Mouse (Mus musculus) neural tube, embryonic 15.5 days (tissue): ENCODE measurements around the gene Krcc1. TPM values are rescaled to one million over a fixed set of nuclear protein-coding genes. Genes with fewer than 3 reads are reported as not detected.
"Not testable (repeated sequence)": the region's sequence is repeated elsewhere in the genome, so short reads cannot be mapped to it uniquely, and the experiment has no call there.

Experiments used
- ATAC-seq: fragments of 200-750 bp; cut with Nextera tagmentation; 2 replicates; pipeline ENCODE4 v1.8.0; 2017; ENCODE audit warnings: mild to moderate bottlenecking, moderate TSS enrichment, moderate library complexity; ENCODE audit not compliant: low FRiP score
- H3K27ac ChIP-seq: fragments of 300-500 bp; sonication (generic); replicated peaks from 2 replicates; pipeline ENCODE4 v1.5.1; 2015; ENCODE audit warnings: mild to moderate bottlenecking, inconsistent platforms
- H3K27me3 ChIP-seq: fragments of 300-500 bp; sonication (generic); replicated peaks from 2 replicates; pipeline ENCODE4 v1.6.1; 2015; ENCODE audit warnings: inconsistent platforms
- H3K36me3 ChIP-seq: fragments of 300-500 bp; sonication (generic); 2 replicates; pipeline ENCODE4 v1.6.1; 2015; ENCODE audit warnings: inconsistent platforms
- H3K4me1 ChIP-seq: fragments of 300-500 bp; sonication (generic); 2 replicates; pipeline ENCODE4 v1.6.1; 2015; ENCODE audit warnings: inconsistent platforms
- H3K4me2 ChIP-seq: fragments of 300-500 bp; sonication (generic); 2 replicates; pipeline ENCODE4 v1.6.1; 2015; ENCODE audit warnings: inconsistent platforms, mild to moderate bottlenecking, moderate library complexity
- H3K4me3 ChIP-seq: fragments of 300-500 bp; sonication (generic); replicated peaks from 2 replicates; pipeline ENCODE4 v1.5.1; 2015; ENCODE audit warnings: mild to moderate bottlenecking, inconsistent platforms
- H3K9ac ChIP-seq: fragments of 300-500 bp; sonication (generic); replicated peaks from 2 replicates; pipeline ENCODE4 v1.6.1; 2015; ENCODE audit warnings: mild to moderate bottlenecking, inconsistent platforms
- H3K9me3 ChIP-seq: fragments of 300-500 bp; sonication (generic); replicated peaks from 2 replicates; pipeline ENCODE4 v1.6.1; 2016; ENCODE audit warnings: inconsistent platforms
- WGBS: fragments of 180-500 bp; shearing (Covaris S2); methylation state at CpG from one replicate; pipeline ENCODE4 v1.1.7; 2015; ENCODE audit warnings: mixed read lengths; 5-methylcytosine and 5-hydroxymethylcytosine counted together
- polyA plus RNA-seq: library from polyadenylated mRNA; unstranded; fragments of >200 nt; fragmentation: Nextera tagmentation; extraction: Ambion mirVana; gene quantifications from 2 replicates; pipeline ENCODE4 v1.2.1, GENCODE M21; 2015

The Krcc1 gene
- polyA plus RNA-seq, 1 experiment from 2014 or later = 17.2 TPM

GRCm38 (mm10) chr6:71267603-71268002, 3.9 kb upstream of the Krcc1 start:
- peaks cover 11% of the 10 kb centered on the region for H3K4me1 ChIP-seq
- not testable (repeated sequence) for H3K4me2 ChIP-seq, H3K9me3 ChIP-seq, H3K27me3 ChIP-seq, H3K36me3 ChIP-seq, H3K9ac ChIP-seq, H3K27ac ChIP-seq, H3K4me3 ChIP-seq, ATAC-seq
- 75% methylated on average over 7 of the region's 7 CpGs for WGBS

- H3K9me3 ChIP-seq = no peaks in the 10 kb centered on the region
- H3K4me1 ChIP-seq = peaks cover 15% of the 10 kb centered on the region
- no peaks in the 10 kb centered on the region for H3K27me3 ChIP-seq
- no peak overlapping the region for H3K9ac ChIP-seq
- no peak overlapping the region for H3K27ac ChIP-seq
- H3K36me3 ChIP-seq = no peaks in the 10 kb centered on the region
- ATAC-seq = no peak
- H3K4me2 ChIP-seq = no peak overlapping the region
- WGBS = 65% methylated on average over 7 of the region's 7 CpGs
- no peak overlapping the region for H3K4me3 ChIP-seq
Measured at GRCm38 (mm10) chr6:71268929-71269685, 2.4 kb upstream of the Krcc1 start.

- H3K4me2 ChIP-seq, H3K4me3 ChIP-seq, ATAC-seq, H3K27ac ChIP-seq, H3K9me3 ChIP-seq, H3K9ac ChIP-seq, H3K27me3 ChIP-seq, H3K36me3 ChIP-seq: not testable (repeated sequence)
- peaks cover 15% of the 10 kb centered on the region for H3K4me1 ChIP-seq
- WGBS = 94% methylated on average over 6 of the region's 6 CpGs
Measured at GRCm38 (mm10) chr6:71269686-71270050, 1.8 kb upstream of the Krcc1 start.

DNA sequence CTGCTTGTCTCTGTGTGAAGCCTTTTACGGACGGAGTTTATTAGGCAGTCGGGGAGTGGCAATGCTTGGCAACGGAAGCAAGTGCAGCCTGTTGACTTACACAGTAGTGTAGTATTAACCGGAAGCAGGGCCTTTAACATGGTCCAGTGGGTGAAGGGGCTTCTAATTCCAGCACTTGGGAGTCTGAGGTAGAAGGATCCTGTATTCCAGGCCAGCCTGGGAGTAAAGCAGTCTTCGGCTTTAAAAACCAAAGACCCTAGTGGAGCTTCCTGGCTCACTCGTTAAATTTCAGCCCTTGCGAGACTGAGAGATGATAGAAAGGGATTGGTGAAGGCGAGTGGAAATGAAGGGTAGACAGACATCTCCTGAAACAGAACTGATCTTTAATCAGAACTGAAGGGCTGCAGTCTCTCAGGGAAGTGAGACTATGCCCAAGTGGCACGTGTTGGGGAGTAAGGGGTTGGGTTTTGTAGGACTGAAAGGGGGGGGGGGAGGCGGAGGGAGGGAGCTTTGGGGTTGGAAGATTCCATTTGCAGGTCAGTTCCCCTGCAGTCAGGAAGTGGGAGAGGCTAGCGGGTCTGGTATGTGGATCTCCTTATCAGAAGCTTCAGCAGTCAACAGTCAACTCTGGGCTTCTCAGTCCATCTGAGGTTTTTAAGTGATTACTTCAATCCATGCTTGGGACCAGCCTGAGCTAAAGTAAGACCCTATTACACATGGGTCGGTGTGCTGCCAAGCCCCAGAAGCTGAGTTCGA, 998 bp upstream of the Krcc1 start:
- ATAC-seq = peak; percentile 44

GRCm38 (mm10) chr6:71271057-71271388, 454 bp upstream of the Krcc1 start:
- no peaks in the 10 kb centered on the region for H3K9me3 ChIP-seq
- H3K36me3 ChIP-seq = no peaks in the 10 kb centered on the region
- H3K9ac ChIP-seq = peak overlapping the region; percentile 45
- no peaks in the 10 kb centered on the region for H3K27me3 ChIP-seq
- H3K4me3 ChIP-seq = peak overlapping the region; percentile 88
- peak; percentile 56 for ATAC-seq
- peaks cover 15% of the 10 kb centered on the region for H3K4me1 ChIP-seq
- peak overlapping the region; percentile 98 for H3K27ac ChIP-seq
- peak overlapping the region; percentile 75 for H3K4me2 ChIP-seq
- WGBS = 2% methylated on average over 8 of the region's 8 CpGs

More for the DNA sequence above, 998 bp upstream of the Krcc1 start:
- H3K36me3 ChIP-seq = no peaks in the 10 kb centered on the region
- peak overlapping the region; percentile 88 for H3K4me3 ChIP-seq
- peak overlapping the region; percentile 45 for H3K9ac ChIP-seq
- H3K27me3 ChIP-seq = no peaks in the 10 kb centered on the region
- 12% methylated on average over 14 of the region's 14 CpGs for WGBS
- no peaks in the 10 kb centered on the region for H3K9me3 ChIP-seq
- peak overlapping the region; percentile 98 for H3K27ac ChIP-seq
- peaks cover 15% of the 10 kb centered on the region for H3K4me1 ChIP-seq
- peak overlapping the region; percentile 75 for H3K4me2 ChIP-seq

DNA sequence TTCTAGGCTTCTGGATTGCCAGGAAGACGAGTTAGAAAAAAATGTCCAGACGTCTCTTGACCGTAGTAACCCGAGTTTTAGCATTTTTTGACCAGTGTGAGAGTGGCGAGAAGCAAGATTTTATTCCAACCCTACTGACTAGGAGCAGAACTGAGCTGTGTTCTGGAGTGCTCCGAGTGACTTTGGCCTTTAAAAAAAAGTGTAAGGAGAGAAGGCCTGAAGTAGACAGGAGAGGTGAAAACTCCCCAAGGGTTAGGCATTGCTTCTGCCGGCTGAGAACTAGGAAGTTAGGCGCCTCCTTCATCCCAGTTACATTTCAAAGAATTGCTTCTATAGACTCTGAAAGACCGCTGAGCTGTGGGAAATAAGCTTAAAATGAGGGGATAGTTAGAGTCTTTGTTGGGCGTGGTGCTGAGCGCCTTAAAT, 852 bp downstream of the Krcc1 start:
- H3K27me3 ChIP-seq = no peaks in the 10 kb centered on the region
- whole genome bisulfite sequencing = 2% methylated on average over 11 of the region's 11 CpGs
- ATAC-seq = 0 out of 2 replicates have a peak, but pooled peaks have one; percentile 4
- peak overlapping the region; percentile 98 for H3K27ac ChIP-seq
- no peaks in the 10 kb centered on the region for H3K36me3 ChIP-seq
- peak overlapping the region; percentile 75 for H3K4me2 ChIP-seq
- H3K9ac ChIP-seq = peak overlapping the region; percentile 99
- H3K4me3 ChIP-seq = peak overlapping the region; percentile 88
- no peaks in the 10 kb centered on the region for H3K9me3 ChIP-seq
- H3K4me1 ChIP-seq = peaks cover 15% of the 10 kb centered on the region

DNA sequence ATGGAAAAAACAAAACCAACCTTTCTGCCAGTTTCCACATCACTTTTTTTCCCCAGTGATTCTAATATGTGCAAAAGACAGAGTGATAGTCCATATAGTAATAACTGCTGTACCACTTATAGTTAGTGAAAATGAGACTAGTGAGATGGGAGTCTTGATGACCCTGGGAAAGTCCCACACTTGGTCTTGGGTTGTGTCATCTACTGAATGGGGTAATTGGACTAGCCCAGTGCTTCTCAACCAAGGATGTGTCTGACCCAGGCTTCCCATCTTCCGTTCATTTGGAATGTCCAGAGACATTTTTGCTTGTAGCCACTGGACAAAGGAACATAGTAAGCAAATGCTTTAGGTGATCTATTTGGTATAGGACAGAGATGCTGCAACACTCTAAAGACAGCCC, 2.2 kb downstream of the Krcc1 start:
- Histone ChIP-seq H3K4me1 (peaks cover 15% of the 10 kb centered on the region), H3K27me3 (no peaks in the 10 kb centered on the region), H3K27ac (no peak overlapping the region), H3K9me3 (no peaks in the 10 kb centered on the region), H3K4me2 (no peak overlapping the region), H3K36me3 (no peaks in the 10 kb centered on the region), H3K9ac (no peak overlapping the region), H3K4me3 (no peak overlapping the region)
- 97% methylated on average over 1 of the region's 1 CpGs for WGBS
- ATAC-seq = no peak

- Histone ChIP-seq H3K36me3 (no peaks in the 10 kb centered on the region), H3K4me3 (no peak overlapping the region), H3K4me1 (peaks cover 15% of the 10 kb centered on the region), H3K4me2 (no peak overlapping the region), H3K9me3 (no peaks in the 10 kb centered on the region), H3K27ac (no peak overlapping the region), H3K27me3 (no peaks in the 10 kb centered on the region), H3K9ac (no peak overlapping the region)
- 92% methylated on average over 1 of the region's 1 CpGs for WGBS
- ATAC-seq = no peak
Measured at GRCm38 (mm10) chr6:71274621-71275020, 3.1 kb downstream of the Krcc1 start.

DNA sequence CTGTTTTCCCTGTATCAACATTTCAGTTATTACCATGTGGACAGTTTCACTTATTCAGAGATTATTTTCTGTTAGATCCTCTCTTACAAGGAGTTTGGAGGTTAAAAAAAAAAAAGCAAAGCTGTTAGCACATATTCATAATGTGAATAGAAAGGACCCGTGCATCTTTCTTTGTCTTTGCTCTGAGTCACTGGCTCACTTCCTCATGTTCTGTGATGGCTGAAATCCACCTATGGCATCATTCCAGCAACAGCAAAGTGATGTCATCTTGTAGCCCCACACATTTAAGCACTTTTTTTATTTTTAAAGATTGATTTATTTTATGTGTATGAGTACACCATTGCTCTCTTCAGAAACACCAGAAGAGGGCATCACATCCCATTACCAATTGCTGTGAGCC, 7.9 kb downstream of the Krcc1 start:
- 70% methylated on average over 1 of the region's 1 CpGs for whole genome bisulfite sequencing
- Histone ChIP-seq H3K9ac (no peak overlapping the region), H3K36me3 (no peaks in the 10 kb centered on the region; the same call in 1 of the 2 replicates), H3K4me1 (no peaks in the 10 kb centered on the region), H3K27me3 (no peaks in the 10 kb centered on the region), H3K27ac (no peak overlapping the region), H3K4me3 (no peak overlapping the region), H3K9me3 (no peaks in the 10 kb centered on the region), H3K4me2 (no peak overlapping the region)
- ATAC-seq = no peak

GRCm38 (mm10) chr6:71293509-71293908, 22.0 kb downstream of the Krcc1 start:
- 84% methylated on average over 14 of the region's 14 CpGs for WGBS
- Histone ChIP-seq H3K9me3 (no peaks in the 10 kb centered on the region), H3K9ac (no peak overlapping the region), H3K4me1 (no peaks in the 10 kb centered on the region), H3K4me3 (no peak overlapping the region), H3K27ac (no peak overlapping the region), H3K27me3 (no peaks in the 10 kb centered on the region), H3K36me3 (no peaks in the 10 kb centered on the region), H3K4me2 (no peak overlapping the region)
- no peak for ATAC-seq

- Histone ChIP-seq H3K9me3 (no peaks in the 10 kb centered on the region), H3K4me1 (no peaks in the 10 kb centered on the region), H3K4me3 (no peak overlapping the region), H3K27me3 (no peaks in the 10 kb centered on the region), H3K36me3 (no peaks in the 10 kb centered on the region), H3K9ac (no peak overlapping the region), H3K27ac (no peak overlapping the region), H3K4me2 (no peak overlapping the region)
- ATAC-seq = no peak
- WGBS = 75% methylated on average over 6 of the region's 6 CpGs
Measured at GRCm38 (mm10) chr6:71295303-71295702, 23.8 kb downstream of the Krcc1 start.

DNA sequence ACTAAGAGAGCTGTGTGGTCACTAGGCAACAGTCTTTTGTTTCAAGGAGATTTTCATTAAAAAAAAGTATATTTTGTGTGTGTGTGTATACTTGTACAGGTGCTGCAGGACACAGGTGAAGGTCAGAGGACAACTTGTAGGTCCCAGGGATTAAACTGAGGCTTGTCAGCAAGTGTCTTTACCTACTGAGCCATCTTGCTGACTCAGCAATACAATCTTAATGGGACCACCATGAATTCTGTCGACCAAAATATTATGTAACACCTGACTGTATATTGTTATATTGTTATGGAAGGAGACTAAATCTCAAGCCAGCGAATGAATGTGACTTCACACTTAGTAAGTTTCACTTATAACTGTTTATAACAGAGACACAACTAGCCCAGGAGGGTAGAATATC, 26.6 kb downstream of the Krcc1 start:
- Histone ChIP-seq H3K4me1 (no peaks in the 10 kb centered on the region), H3K4me2 (no peak overlapping the region), H3K9ac (no peak overlapping the region), H3K4me3 (no peak overlapping the region), H3K27ac (no peak overlapping the region), H3K9me3 (no peaks in the 10 kb centered on the region), H3K36me3 (no peaks in the 10 kb centered on the region), H3K27me3 (no peaks in the 10 kb centered on the region)
- no peak for ATAC-seq
- 64% methylated on average over 2 of the region's 2 CpGs for WGBS
